Mouse (Mus musculus): ENCODE results near the gene Pde4d. TPM values are rescaled to one million over a fixed set of nuclear protein-coding genes. Genes with fewer than 3 reads are reported as not detected.

Gene Pde4d
- polyA plus RNA-seq, 1 experiment from 2014 or later: 13.0 TPM

GRCm38 (mm10) chr13:109426058-109426457 is 976.3 kb downstream of the Pde4d start:
- Histone ChIP-seq H3K4me1 (replicated peaks; ENCODE audit: control insufficient read depth, insufficient read depth) (no peaks in the 10 kb centered on the region), H3K4me3 (ENCODE audit: low read depth, low read length) (no peak overlapping the region), H3K27ac (replicated peaks) (no peak overlapping the region), H3K9me3 (ENCODE audit: control insufficient read depth, low read length) (0 out of 2 replicates have a peak, but pooled peaks cover 2% of the 10 kb centered on the region), H3K36me3 (ENCODE audit: control insufficient read depth, insufficient read depth, low read length) (no peaks in the 10 kb centered on the region), H3K27me3 (ENCODE audit: control insufficient read depth, insufficient read depth, low read length) (no peaks in the 10 kb centered on the region), H3K4me2 (replicated peaks; ENCODE audit: low read depth) (no peak overlapping the region), H3K9ac (ENCODE audit: low read length) (no peak overlapping the region)
- 72% methylated on average over 5 of the region's 5 CpGs for WGBS
- TF ChIP-seq CTCF (IDR thresholded peaks at IDR 0.05; ENCODE audit: low read depth) (no peak), EP300 (optimal IDR thresholded peaks at IDR 0.05) (no peak)
- DNase-seq (ENCODE audit: low spot score) (no peak), ATAC-seq (ENCODE audit: low FRiP score, low TSS enrichment) (no peak)

GRCm38 (mm10) chr13:109427541-109427940 is 977.8 kb downstream of the Pde4d start:
- Histone ChIP-seq H3K4me3 (ENCODE audit: low read depth, low read length) (no peak overlapping the region), H3K9me3 (ENCODE audit: control insufficient read depth, low read length) (no peaks in the 10 kb centered on the region), H3K4me1 (replicated peaks; ENCODE audit: control insufficient read depth, insufficient read depth) (no peaks in the 10 kb centered on the region), H3K27ac (replicated peaks) (no peak overlapping the region), H3K27me3 (ENCODE audit: control insufficient read depth, insufficient read depth, low read length) (no peaks in the 10 kb centered on the region), H3K4me2 (replicated peaks; ENCODE audit: low read depth) (no peak overlapping the region), H3K9ac (ENCODE audit: low read length) (no peak overlapping the region), H3K36me3 (ENCODE audit: control insufficient read depth, insufficient read depth, low read length) (no peaks in the 10 kb centered on the region)
- no peak for ATAC-seq (ENCODE audit: low FRiP score, low TSS enrichment)
- no peak for DNase-seq (ENCODE audit: low spot score)
- TF ChIP-seq EP300 (optimal IDR thresholded peaks at IDR 0.05) (no peak), CTCF (IDR thresholded peaks at IDR 0.05; ENCODE audit: low read depth) (no peak)
- WGBS: 77% methylated on average over 7 of the region's 7 CpGs

- Histone ChIP-seq H3K27ac (replicated peaks) (no peak overlapping the region), H3K9ac (ENCODE audit: low read length) (no peak overlapping the region), H3K36me3 (ENCODE audit: control insufficient read depth, insufficient read depth, low read length) (no peaks in the 10 kb centered on the region), H3K4me2 (replicated peaks; ENCODE audit: low read depth) (no peak overlapping the region), H3K9me3 (ENCODE audit: control insufficient read depth, low read length) (no peaks in the 10 kb centered on the region), H3K4me3 (ENCODE audit: low read depth, low read length) (no peak overlapping the region), H3K27me3 (ENCODE audit: control insufficient read depth, insufficient read depth, low read length) (no peaks in the 10 kb centered on the region), H3K4me1 (replicated peaks; ENCODE audit: control insufficient read depth, insufficient read depth) (no peaks in the 10 kb centered on the region)
- 87% methylated on average over 2 of the region's 2 CpGs for WGBS
- ATAC-seq (ENCODE audit: low FRiP score, low TSS enrichment): no peak
- DNase-seq (ENCODE audit: low spot score): no peak
- TF ChIP-seq CTCF (IDR thresholded peaks at IDR 0.05; ENCODE audit: low read depth) (no peak), EP300 (optimal IDR thresholded peaks at IDR 0.05) (no peak)
These were observed 979.8 kb downstream of the Pde4d start for GRCm38 (mm10) chr13:109429544-109429943.

GRCm38 (mm10) chr13:109437231-109437776 is 987.6 kb downstream of the Pde4d start:
- Histone ChIP-seq H3K4me2 (replicated peaks; ENCODE audit: low read depth) (no peak overlapping the region), H3K27ac (replicated peaks) (no peak overlapping the region), H3K4me1 (replicated peaks; ENCODE audit: control insufficient read depth, insufficient read depth) (no peaks in the 10 kb centered on the region), H3K27me3 (ENCODE audit: control insufficient read depth, insufficient read depth, low read length) (no peaks in the 10 kb centered on the region), H3K9ac (ENCODE audit: low read length) (no peak overlapping the region), H3K4me3 (ENCODE audit: low read depth, low read length) (no peak overlapping the region), H3K9me3 (ENCODE audit: control insufficient read depth, low read length) (no peaks in the 10 kb centered on the region), H3K36me3 (ENCODE audit: control insufficient read depth, insufficient read depth, low read length) (no peaks in the 10 kb centered on the region)
- WGBS: 68% methylated on average over 4 of the region's 4 CpGs
- ATAC-seq (ENCODE audit: low FRiP score, low TSS enrichment) (no peak), DNase-seq (ENCODE audit: low spot score) (no peak)
- no peak for TF ChIP-seq CTCF (IDR thresholded peaks at IDR 0.05; ENCODE audit: low read depth)
- no peak for TF ChIP-seq EP300 (optimal IDR thresholded peaks at IDR 0.05)

GRCm38 (mm10) chr13:109439436-109440161 is 989.9 kb downstream of the Pde4d start:
- no peak overlapping the region for H3K9ac ChIP-seq (ENCODE audit: low read length)
- no peaks in the 10 kb centered on the region for H3K27me3 ChIP-seq (ENCODE audit: control insufficient read depth, insufficient read depth, low read length)
- peak overlapping the region; percentile 54 for H3K4me3 ChIP-seq (ENCODE audit: low read depth, low read length)
- no peaks in the 10 kb centered on the region for H3K4me1 ChIP-seq (replicated peaks; ENCODE audit: control insufficient read depth, insufficient read depth)
- no peaks in the 10 kb centered on the region for H3K36me3 ChIP-seq (ENCODE audit: control insufficient read depth, insufficient read depth, low read length)
- no peak for DNase-seq (ENCODE audit: low spot score)
- no peak for TF ChIP-seq EP300 (optimal IDR thresholded peaks at IDR 0.05)
- no peak for TF ChIP-seq CTCF (IDR thresholded peaks at IDR 0.05; ENCODE audit: low read depth)
- 49% methylated on average over 5 of the region's 5 CpGs for WGBS
- H3K4me2 ChIP-seq (replicated peaks; ENCODE audit: low read depth): peak overlapping the region; percentile 85
- no peak for ATAC-seq (ENCODE audit: low FRiP score, low TSS enrichment)
- H3K9me3 ChIP-seq (ENCODE audit: control insufficient read depth, low read length): no peaks in the 10 kb centered on the region
- no peak overlapping the region; the same call in 1 of the 2 replicates for H3K27ac ChIP-seq (replicated peaks)

- Histone ChIP-seq H3K4me3 (ENCODE audit: low read depth, low read length) (peak overlapping the region; percentile 54), H3K27me3 (ENCODE audit: control insufficient read depth, insufficient read depth, low read length) (no peaks in the 10 kb centered on the region), H3K9me3 (ENCODE audit: control insufficient read depth, low read length) (no peaks in the 10 kb centered on the region), H3K4me2 (replicated peaks; ENCODE audit: low read depth) (peak overlapping the region; percentile 85), H3K4me1 (replicated peaks; ENCODE audit: control insufficient read depth, insufficient read depth) (no peaks in the 10 kb centered on the region), H3K27ac (replicated peaks) (peak overlapping the region; percentile 89), H3K36me3 (ENCODE audit: control insufficient read depth, insufficient read depth, low read length) (no peaks in the 10 kb centered on the region), H3K9ac (ENCODE audit: low read length) (no peak overlapping the region; the same call in 1 of the 2 replicates)
- DNase-seq (ENCODE audit: low spot score): peak; percentile 71
- ATAC-seq (ENCODE audit: low FRiP score, low TSS enrichment): peak; percentile 86
- TF ChIP-seq CTCF (IDR thresholded peaks at IDR 0.05; ENCODE audit: low read depth) (no peak), EP300 (optimal IDR thresholded peaks at IDR 0.05) (no peak)
- 0% methylated on average over 8 of the region's 8 CpGs for WGBS
These were observed 990.6 kb downstream of the Pde4d start for GRCm38 (mm10) chr13:109440331-109440730.

Data from stomach, postnatal 0 days (tissue).